Mouse (Mus musculus) midbrain, embryonic 13.5 days (tissue): ENCODE measurements at regions not wholly inside any gene's neighbourhood (a gene's known extent, or its start where the extent isn't known, plus 50 kb on each side); places are given as distances from the start of the nearest gene placed in this dataset.

Experiments used
- ATAC-seq: fragments of 200-750 bp; cut with Nextera tagmentation; 2 replicates; pipeline ENCODE4 v1.8.0; 2017; ENCODE audit warnings: mild to moderate bottlenecking, moderate TSS enrichment, moderate library complexity
- H3K27ac ChIP-seq: fragments of 300-500 bp; sonication (generic); 2 replicates; pipeline ENCODE4 v1.5.1; 2015; ENCODE audit warnings: inconsistent platforms, mild to moderate bottlenecking, moderate library complexity
- H3K27me3 ChIP-seq: fragments of 300-500 bp; sonication (generic); 2 replicates; pipeline ENCODE4 v1.6.1; 2015; ENCODE audit warnings: mild to moderate bottlenecking, inconsistent platforms
- H3K36me3 ChIP-seq: fragments of 300-500 bp; sonication (generic); 2 replicates; pipeline ENCODE4 v1.6.1; 2015; ENCODE audit warnings: mild to moderate bottlenecking, inconsistent platforms
- H3K4me1 ChIP-seq: fragments of 300-500 bp; sonication (generic); replicated peaks from 2 replicates; pipeline ENCODE4 v1.6.1; 2015; ENCODE audit warnings: inconsistent platforms
- H3K4me2 ChIP-seq: fragments of 300-500 bp; sonication (generic); replicated peaks from 2 replicates; pipeline ENCODE4 v1.6.1; 2015; ENCODE audit warnings: moderate library complexity, mild to moderate bottlenecking, inconsistent platforms
- H3K4me3 ChIP-seq: fragments of 300-500 bp; sonication (generic); replicated peaks from 2 replicates; pipeline ENCODE4 v1.5.1; 2015; ENCODE audit warnings: mild to moderate bottlenecking, inconsistent platforms
- H3K9ac ChIP-seq: fragments of 300-500 bp; sonication (generic); replicated peaks from 2 replicates; pipeline ENCODE4 v1.6.1; 2015; ENCODE audit warnings: mild to moderate bottlenecking, inconsistent platforms
- H3K9me3 ChIP-seq: fragments of 300-500 bp; sonication (generic); 2 replicates; pipeline ENCODE4 v1.6.1; 2016; ENCODE audit warnings: mild to moderate bottlenecking, inconsistent platforms
- WGBS: fragments of 180-500 bp; shearing (Covaris S2); methylation state at CpG from one replicate; pipeline ENCODE4 v1.1.7; 2015; 5-methylcytosine and 5-hydroxymethylcytosine counted together

DNA sequence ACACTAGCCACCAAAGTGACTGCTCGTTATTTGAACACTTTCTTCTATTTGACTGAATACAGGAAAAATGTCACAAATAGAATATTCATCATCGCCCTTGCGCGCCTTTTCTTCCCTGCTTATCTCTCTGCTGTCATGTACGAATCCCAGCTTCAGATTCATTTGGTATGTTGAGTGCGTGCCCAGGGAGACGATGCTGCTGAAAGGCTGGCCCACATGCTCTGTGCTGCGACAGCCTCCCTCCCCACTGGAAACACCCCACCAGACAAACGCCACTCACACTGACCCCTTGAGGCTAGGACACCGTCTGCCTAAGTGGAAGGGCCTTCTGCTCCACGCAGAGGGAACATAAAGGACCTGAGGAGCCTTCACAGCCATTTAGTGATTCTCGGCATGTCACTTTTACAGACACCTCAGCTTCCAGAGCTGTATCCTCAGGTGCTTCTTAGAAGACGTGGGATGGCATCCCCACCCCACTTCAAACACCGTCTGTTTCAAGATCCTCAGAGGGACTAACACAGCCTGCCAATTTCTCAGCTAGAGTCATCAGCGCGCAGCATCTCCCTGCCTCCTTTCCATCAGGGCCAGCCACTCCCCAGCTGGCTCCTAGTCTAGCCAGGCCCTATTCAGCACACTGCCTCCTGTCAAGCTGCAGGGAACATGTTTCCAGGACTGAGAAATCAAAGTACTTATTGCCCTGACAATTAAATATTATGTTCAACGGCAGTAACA, 396.6 kb downstream of the Bcor start:
- Histone ChIP-seq H3K27ac (peak overlapping the region; percentile 39), H3K4me2 (no peak overlapping the region), H3K36me3 (no peaks in the 10 kb centered on the region), H3K9ac (no peak overlapping the region), H3K4me3 (no peak overlapping the region), H3K4me1 (0 out of 2 replicates have a peak, but pooled peaks cover 2% of the 10 kb centered on the region), H3K27me3 (peaks cover 3% of the 10 kb centered on the region; the same call in 1 of the 2 replicates), H3K9me3 (no peaks in the 10 kb centered on the region)
- ATAC-seq, result no peak
- WGBS, result 69% methylated on average over 17 of the region's 17 CpGs

DNA sequence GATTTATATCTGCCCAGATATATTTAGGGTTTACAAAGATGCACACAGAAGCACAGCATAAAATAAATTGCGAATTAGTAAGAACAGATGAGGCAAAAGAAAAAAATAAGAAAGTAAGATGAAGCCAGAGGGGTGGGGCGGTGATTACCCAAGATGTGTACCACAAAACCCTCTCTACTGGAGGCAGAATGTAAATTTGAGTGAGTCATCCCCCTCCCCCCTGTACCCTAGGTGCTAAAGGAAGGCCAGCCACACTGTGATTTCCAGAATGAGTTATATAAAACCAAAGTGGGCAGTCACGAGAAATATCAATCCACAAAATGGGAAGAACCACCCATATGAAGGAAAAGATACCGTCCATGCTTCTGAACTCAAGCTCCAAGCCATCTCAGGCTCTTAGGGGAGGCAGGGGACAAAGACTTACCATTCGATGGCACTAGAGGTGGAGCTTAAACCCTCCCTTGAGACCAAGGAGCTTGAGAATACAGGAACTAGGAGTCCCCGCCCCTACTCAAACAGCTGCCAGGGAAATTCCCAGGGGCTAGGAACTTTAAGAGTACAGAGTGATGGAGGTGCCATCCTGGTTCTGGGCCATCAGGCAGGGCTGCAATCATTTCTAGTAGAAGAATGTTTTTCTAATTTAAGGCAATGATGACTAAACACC, 383.8 kb downstream of the Bcor start:
- no peak for ATAC-seq
- H3K4me3 ChIP-seq, result no peak overlapping the region
- no peaks in the 10 kb centered on the region for H3K27me3 ChIP-seq
- H3K36me3 ChIP-seq, result no peaks in the 10 kb centered on the region
- no peak overlapping the region for H3K27ac ChIP-seq
- no peak overlapping the region for H3K4me2 ChIP-seq
- H3K9ac ChIP-seq, result no peak overlapping the region
- WGBS, result 76% methylated on average over 6 of the region's 6 CpGs
- no peaks in the 10 kb centered on the region for H3K9me3 ChIP-seq
- H3K4me1 ChIP-seq, result no peaks in the 10 kb centered on the region

DNA sequence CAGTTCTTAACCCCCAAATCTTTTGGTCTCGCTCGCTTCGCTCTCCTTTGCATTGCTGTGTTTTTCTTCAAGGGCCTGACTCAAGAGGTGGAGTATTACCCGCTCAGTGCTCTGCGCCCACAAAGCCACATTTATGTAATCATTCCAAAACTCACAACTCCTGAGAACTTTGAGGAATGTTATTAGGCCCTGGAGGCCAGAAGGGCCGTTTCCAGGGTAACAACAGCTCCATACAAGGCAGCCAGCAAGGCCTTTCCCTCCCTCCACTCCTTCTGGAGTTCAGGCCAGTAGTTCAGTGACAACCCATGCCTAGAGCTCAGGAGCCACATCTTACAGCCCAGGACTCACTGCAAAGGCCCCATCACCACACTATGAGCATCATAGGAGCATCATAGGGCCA, 365.1 kb downstream of the Bcor start:
- H3K9me3 ChIP-seq, result no peaks in the 10 kb centered on the region
- no peak overlapping the region for H3K4me3 ChIP-seq
- no peak for ATAC-seq
- H3K4me1 ChIP-seq, result peaks cover 12% of the 10 kb centered on the region
- 66% methylated on average over 6 of the region's 6 CpGs for WGBS
- H3K4me2 ChIP-seq, result no peak overlapping the region
- H3K36me3 ChIP-seq, result no peaks in the 10 kb centered on the region
- peaks cover 3% of the 10 kb centered on the region; the same call in 1 of the 2 replicates for H3K27me3 ChIP-seq
- no peak overlapping the region for H3K27ac ChIP-seq
- no peak overlapping the region for H3K9ac ChIP-seq

GRCm38 (mm10) chrX:11797870-11798269, 362.3 kb downstream of the Bcor start:
- Histone ChIP-seq H3K4me2 (no peak overlapping the region), H3K9me3 (no peaks in the 10 kb centered on the region), H3K27ac (peak overlapping the region; percentile 26; the same call in 1 of the 2 replicates), H3K36me3 (no peaks in the 10 kb centered on the region), H3K27me3 (peaks cover 9% of the 10 kb centered on the region; the same call in 1 of the 2 replicates), H3K9ac (no peak overlapping the region), H3K4me1 (peaks cover 18% of the 10 kb centered on the region), H3K4me3 (no peak overlapping the region)
- ATAC-seq, result peak; percentile 51; the same call in 1 of the 2 replicates
- 20% methylated on average over 10 of the region's 11 CpGs for WGBS

DNA sequence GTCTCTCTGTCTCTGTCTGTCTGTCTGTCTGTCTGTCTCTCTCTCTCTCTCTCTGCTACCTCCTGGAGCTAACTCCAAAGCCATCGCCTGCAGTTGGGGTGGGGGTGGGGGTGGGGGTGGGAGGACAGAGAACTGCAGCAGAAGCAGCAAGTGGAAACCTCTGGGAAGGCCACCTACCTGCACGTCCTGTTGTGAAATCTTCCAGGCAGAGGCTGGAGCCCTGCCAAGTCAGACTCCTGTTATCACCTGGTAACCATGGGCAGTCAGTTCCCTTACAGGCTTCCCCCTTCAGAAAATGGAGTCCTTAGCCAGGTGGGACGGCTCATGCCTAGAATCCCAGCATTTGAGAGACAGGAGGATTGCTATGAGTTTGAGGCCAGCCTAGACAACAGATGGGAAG, 361.8 kb downstream of the Bcor start:
- no peak for ATAC-seq
- 0 out of 2 replicates have a peak overlapping the region, but pooled peaks have one; percentile 25 for H3K27ac ChIP-seq
- peaks cover 23% of the 10 kb centered on the region for H3K4me1 ChIP-seq
- H3K9ac ChIP-seq, result no peak overlapping the region
- 14% methylated on average over 3 of the region's 3 CpGs for WGBS
- H3K36me3 ChIP-seq, result no peaks in the 10 kb centered on the region
- no peak overlapping the region for H3K4me2 ChIP-seq
- no peaks in the 10 kb centered on the region for H3K9me3 ChIP-seq
- no peak overlapping the region for H3K4me3 ChIP-seq
- H3K27me3 ChIP-seq, result peaks cover 14% of the 10 kb centered on the region; the same call in 1 of the 2 replicates

GRCm38 (mm10) chrX:11800400-11800941, 359.7 kb downstream of the Bcor start:
- no peak overlapping the region for H3K27ac ChIP-seq
- no peaks in the 10 kb centered on the region for H3K9me3 ChIP-seq
- peaks cover 34% of the 10 kb centered on the region; the same call in 1 of the 2 replicates for H3K27me3 ChIP-seq
- 66% methylated on average over 16 of the region's 16 CpGs for WGBS
- ATAC-seq, result no peak
- no peak overlapping the region for H3K4me2 ChIP-seq
- no peaks in the 10 kb centered on the region for H3K36me3 ChIP-seq
- no peak overlapping the region for H3K4me3 ChIP-seq
- H3K9ac ChIP-seq, result no peak overlapping the region
- H3K4me1 ChIP-seq, result peaks cover 26% of the 10 kb centered on the region

- Histone ChIP-seq H3K27ac (no peak overlapping the region), H3K9ac (no peak overlapping the region), H3K36me3 (no peaks in the 10 kb centered on the region), H3K27me3 (peaks cover 41% of the 10 kb centered on the region), H3K4me1 (peaks cover 26% of the 10 kb centered on the region), H3K9me3 (no peaks in the 10 kb centered on the region), H3K4me3 (no peak overlapping the region), H3K4me2 (no peak overlapping the region)
- no peak for ATAC-seq
- 58% methylated on average over 3 of the region's 3 CpGs for WGBS
Measured at GRCm38 (mm10) chrX:11801208-11801607, 358.9 kb downstream of the Bcor start.

- WGBS, result 51% methylated on average over 12 of the region's 12 CpGs
- Histone ChIP-seq H3K9me3 (no peaks in the 10 kb centered on the region), H3K9ac (no peak overlapping the region), H3K36me3 (no peaks in the 10 kb centered on the region), H3K4me1 (peaks cover 28% of the 10 kb centered on the region), H3K4me3 (no peak overlapping the region), H3K27ac (no peak overlapping the region), H3K4me2 (no peak overlapping the region), H3K27me3 (peaks cover 45% of the 10 kb centered on the region)
- ATAC-seq, result no peak
Measured at GRCm38 (mm10) chrX:11801621-11802020, 358.5 kb downstream of the Bcor start.

- H3K36me3 ChIP-seq, result no peaks in the 10 kb centered on the region
- no peak overlapping the region for H3K4me2 ChIP-seq
- 43% methylated on average over 8 of the region's 8 CpGs for WGBS
- H3K27ac ChIP-seq, result no peak overlapping the region
- H3K9ac ChIP-seq, result no peak overlapping the region
- H3K4me1 ChIP-seq, result peaks cover 33% of the 10 kb centered on the region
- no peak for ATAC-seq
- H3K4me3 ChIP-seq, result no peak overlapping the region
- H3K9me3 ChIP-seq, result no peaks in the 10 kb centered on the region
- peaks cover 51% of the 10 kb centered on the region for H3K27me3 ChIP-seq
Measured at GRCm38 (mm10) chrX:11802074-11802899, 357.9 kb downstream of the Bcor start.

GRCm38 (mm10) chrX:11803239-11803638, 356.9 kb downstream of the Bcor start:
- ATAC-seq, result no peak
- no peaks in the 10 kb centered on the region for H3K9me3 ChIP-seq
- no peak overlapping the region for H3K4me3 ChIP-seq
- no peak overlapping the region for H3K27ac ChIP-seq
- peaks cover 38% of the 10 kb centered on the region for H3K4me1 ChIP-seq
- 10% methylated on average over 9 of the region's 9 CpGs for WGBS
- no peak overlapping the region for H3K9ac ChIP-seq
- H3K36me3 ChIP-seq, result no peaks in the 10 kb centered on the region
- H3K27me3 ChIP-seq, result peaks cover 60% of the 10 kb centered on the region
- H3K4me2 ChIP-seq, result no peak overlapping the region

DNA sequence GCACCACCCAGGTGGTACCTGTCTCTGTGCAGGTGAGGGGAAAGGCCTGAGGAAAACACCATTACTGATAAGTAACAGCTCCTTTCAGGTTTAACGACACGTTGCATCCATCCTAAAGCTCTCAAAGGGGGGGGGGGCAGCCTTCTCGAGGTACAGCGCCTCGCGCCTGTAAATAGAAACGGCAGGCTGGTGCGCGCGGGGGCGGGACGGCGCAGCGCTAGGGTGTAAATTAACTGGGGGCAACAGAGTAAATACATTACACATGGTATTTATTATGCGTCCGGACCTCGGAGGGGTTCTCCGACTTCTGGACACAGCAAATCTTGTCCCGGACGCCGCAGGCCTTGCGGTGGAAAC, 353.3 kb downstream of the Bcor start:
- no peaks in the 10 kb centered on the region for H3K9me3 ChIP-seq
- H3K27ac ChIP-seq, result peak overlapping the region; percentile 89
- H3K27me3 ChIP-seq, result peaks cover 80% of the 10 kb centered on the region
- peaks cover 26% of the 10 kb centered on the region for H3K4me1 ChIP-seq
- H3K36me3 ChIP-seq, result no peaks in the 10 kb centered on the region
- H3K9ac ChIP-seq, result peak overlapping the region; percentile 67
- ATAC-seq, result no peak
- peak overlapping the region; percentile 39 for H3K4me3 ChIP-seq
- 7% methylated on average over 22 of the region's 22 CpGs for WGBS
- peak overlapping the region; percentile 61 for H3K4me2 ChIP-seq
